Mouse (Mus musculus) adrenal gland, adult 18-20 months (tissue): ENCODE measurements around the gene Elavl1. TPM values are rescaled to one million over a fixed set of nuclear protein-coding genes. Genes with fewer than 3 reads are reported as not detected.
A peak's percentile ranks its signal among the peaks of the same experiment; 100 is the strongest.
"Not testable (repeated sequence)": the region's sequence is repeated elsewhere in the genome, so short reads cannot be mapped to it uniquely, and the experiment has no call there.

Source experiments
- DNase-seq, 2 experiments: peaks; one replicate each; pipeline ENCODE4 v3.0.0; 2021 to 2022; ENCODE audit warnings: low spot score in 2 of 2
- total RNA-seq, 2 experiments: library from RNA; stranded (reverse); gene quantifications; 1 replicate in 1 of 2; 2 replicates in 1 of 2; pipeline ENCODE4 v1.2.3; 2021

Elavl1 gene
- total RNA-seq, 2 experiments from 2014 or later: 109 to 115 TPM

- peak; percentile 98 for DNase-seq
Observed at GRCm38 (mm10) chr8:4259125-4259804, 65.9 kb downstream of the Elavl1 start, which contains the start of gene Ctxn1. Gene Ctxn1 (minus strand): TSS chr8:4259274.

- DNase-seq: no peak
Observed at GRCm38 (mm10) chr8:4258678-4259077, 66.5 kb downstream of the Elavl1 start.

DNA sequence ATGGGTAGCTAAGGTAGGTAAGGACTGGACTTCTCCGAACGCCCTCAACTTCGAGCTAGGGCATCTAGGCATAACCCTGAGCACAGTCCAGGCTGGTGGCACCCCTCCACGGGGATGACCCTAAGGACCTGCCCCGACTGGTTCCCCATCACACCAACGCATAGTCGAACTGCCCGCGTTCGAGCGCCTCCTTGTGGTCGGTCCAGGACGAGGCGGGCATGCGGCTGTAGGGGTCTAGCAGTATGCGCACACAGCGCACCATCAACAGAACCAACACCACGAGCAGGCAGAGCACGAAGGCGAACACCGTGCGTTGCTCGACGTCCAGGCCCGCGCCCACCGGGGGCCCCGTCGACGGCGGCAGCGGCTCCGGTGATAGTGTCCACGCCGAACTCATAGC lies 67.0 kb downstream of the Elavl1 start:
- peak; percentile 67 to 73 for DNase-seq

- DNase-seq: no peak
Observed at GRCm38 (mm10) chr8:4257350-4257749, 67.9 kb downstream of the Elavl1 start.

- no peak for DNase-seq
Observed at GRCm38 (mm10) chr8:4256911-4257310, 68.3 kb downstream of the Elavl1 start.

DNA sequence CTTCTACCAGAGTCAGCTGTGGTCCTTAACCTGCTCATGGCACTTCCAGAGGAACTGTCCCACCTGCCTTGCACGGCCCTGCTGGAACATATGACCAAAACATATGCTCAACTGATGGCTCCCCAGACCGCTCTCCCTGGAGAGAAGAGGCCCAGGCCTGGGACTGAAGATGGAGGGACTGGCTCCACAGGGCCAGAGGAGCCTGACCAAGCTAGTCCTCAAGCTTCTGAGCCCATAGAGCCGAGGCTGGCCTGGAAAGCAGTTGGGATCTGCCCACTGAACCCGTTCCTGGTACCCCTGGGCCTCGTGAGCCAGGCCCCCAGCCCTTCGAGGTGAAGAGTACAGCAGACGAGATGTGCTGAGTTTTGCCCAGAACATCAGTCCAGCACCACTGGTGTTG lies 69.7 kb downstream of the Elavl1 start:
- not testable (repeated sequence) for DNase-seq

DNA sequence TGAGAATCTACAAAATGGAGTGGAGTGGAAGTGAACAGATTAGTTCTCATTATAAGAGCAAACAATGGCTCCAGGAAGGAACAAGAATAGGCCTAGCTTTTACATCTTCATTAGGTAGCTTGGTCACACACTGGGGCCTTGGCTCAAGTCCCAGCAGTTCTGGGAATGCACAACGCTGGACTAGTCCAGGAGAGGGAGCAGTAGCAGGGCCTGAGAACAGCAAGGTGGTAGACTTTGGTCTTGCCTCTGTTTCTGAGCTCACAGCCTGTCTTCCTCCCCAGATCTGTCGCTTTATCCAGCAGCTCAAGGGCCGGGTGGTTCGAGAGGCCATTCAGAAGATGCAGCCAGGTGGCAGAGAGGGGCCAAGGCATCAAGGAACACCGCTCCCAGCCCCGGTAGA lies 71.2 kb downstream of the Elavl1 start:
- no peak for DNase-seq

DNA sequence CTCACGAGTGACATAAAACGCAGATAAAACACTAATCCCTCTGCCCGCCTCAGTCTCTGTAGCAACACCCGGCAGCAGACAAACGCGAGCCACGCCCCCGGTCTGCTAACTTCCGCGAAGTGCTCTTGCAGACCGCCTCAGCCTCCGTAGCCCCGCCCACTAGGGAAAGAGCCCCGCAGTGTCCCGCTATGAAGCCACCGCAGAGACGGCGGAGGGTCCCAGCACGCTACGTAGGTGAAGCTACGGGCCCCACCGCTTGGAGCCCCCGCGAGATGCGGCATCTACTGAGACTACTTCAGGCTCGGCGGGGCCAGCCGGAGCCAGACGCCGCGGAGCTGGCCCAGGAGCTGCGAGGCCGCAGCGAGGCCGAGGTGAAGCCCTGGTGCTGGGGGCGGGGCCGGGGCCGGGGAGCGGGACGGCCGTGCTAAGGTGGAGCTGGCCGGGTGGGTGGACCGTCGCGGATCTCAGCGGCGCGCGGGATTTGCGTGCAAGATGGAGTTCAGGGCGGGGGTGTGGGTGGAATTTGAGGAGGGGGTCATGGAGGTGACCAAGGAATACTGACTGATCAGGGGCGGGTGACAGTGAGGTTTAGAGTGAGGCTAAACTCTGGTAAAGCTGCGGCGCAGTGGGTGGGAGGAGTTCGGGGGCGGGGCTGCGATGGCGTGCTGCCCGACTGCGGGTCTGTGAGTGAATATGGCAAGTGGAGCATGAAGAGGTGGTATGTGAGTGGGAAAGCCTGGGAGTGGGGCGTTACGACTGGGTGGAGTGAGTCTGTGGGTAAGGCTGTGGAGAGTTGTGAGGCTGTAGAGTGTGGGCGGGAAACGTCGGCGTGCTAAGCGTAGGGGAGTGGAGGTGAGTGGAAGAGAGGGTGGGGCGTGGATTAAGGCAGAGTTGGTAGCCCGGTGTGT lies 72.0 kb downstream of the Elavl1 start, which contains the start of gene Snapc2:
Gene Snapc2, plus strand, starts transcription at position 147 of the 908 bp plus-strand sequence.
- DNase-seq: peak; percentile 96

DNA sequence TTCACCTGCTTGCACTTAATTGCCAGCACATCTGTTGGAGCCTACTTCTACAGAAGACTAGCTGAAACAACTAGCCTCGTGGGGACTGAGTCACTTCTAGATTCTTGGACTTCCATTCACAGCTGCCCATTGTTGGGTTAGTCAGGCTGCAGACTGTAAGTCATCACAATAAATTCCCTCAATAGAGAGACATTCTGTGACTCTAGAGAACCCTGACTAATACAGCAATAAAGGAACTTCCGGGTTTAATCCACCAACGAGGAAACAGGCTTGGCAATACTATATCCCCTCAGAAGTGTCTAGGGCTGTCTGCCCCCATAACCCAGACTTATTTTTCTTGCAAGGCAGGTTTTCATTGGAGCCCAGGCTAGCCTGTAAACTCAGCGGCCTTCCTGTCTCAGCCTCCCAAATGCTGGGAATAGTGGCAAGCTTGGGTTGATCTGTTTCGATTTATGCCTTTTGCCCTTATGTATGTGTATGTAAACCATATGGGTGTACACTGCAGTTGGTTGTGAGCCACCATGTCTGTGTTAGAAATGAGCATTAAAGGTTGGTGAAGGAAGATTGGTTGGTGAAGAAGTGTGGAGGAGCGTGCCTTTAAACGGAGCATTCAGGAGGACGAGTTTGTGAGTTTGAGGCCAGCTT lies 73.0 kb downstream of the Elavl1 start:
- DNase-seq: no peak

GRCm38 (mm10) chr8:4250306-4250970 lies 74.8 kb downstream of the Elavl1 start:
- DNase-seq: peak; percentile 86 to 87

DNA sequence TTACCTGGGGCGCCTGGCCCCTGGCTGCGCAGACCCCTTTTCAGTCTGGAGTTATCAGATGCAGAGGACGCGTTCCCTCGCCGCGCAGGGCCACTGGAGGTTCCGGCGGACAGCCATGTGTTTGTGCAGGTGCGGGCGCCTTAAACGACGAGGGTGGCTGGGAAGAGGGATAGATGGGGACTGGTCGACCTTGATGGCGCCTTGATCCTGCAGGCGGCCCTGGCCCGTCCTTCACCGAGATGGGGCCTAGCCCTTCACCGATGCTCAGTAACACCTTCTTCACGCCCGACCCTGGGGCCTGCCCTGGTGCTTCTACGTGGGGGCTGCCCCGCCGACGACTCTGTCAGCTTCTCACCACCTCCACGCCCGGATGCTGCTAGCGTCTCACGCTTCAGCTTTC lies 76.0 kb downstream of the Elavl1 start:
- DNase-seq: peak in 1 of 2 experiments; percentile 33

GRCm38 (mm10) chr8:4247951-4248540 lies 77.2 kb downstream of the Elavl1 start, which contains the start of gene Tgfbr3l:
Gene Tgfbr3l (plus strand): TSS chr8:4248214.
- DNase-seq: peak in 1 of 2 experiments; percentile 37

DNA sequence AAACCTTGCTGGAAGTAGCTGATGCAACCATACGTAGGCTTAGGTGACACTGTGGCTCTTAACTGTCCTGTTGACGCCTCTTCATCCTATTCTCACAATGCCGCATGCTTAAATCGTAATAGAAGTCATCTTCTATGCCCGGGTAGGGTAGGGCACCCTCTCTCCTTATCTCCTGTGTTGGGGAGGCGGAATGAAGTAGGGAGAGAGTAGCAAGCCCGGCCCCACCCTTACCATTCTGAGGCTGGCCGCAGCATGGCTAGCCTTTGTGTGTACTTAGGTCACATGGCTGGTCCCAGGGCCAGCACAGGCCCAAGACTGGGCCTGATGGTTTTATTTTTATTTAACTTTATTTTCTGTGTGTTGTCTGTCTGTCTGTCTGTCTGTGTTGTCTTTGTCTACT lies 78.0 kb downstream of the Elavl1 start:
- no peak for DNase-seq

DNA sequence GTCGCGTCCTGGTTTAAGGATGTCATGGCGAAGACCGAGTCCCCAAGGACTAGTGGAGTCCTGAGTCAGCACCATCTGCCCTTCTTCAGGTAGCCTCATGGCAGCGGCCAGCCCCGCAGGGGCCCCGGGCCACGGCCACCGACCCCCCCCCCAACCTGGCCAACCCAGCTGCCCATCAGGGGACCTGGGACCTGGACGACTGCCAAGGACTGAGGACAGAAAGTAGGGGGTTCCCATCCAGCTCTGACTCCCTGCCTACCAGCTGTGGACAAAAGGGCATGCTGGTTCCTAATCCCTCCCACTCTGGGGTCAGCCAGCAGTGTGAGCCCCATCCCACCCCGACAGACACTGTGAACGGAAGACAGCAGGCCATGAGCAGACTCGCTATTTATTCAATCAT lies 79.5 kb downstream of the Elavl1 start:
- DNase-seq: no peak

DNA sequence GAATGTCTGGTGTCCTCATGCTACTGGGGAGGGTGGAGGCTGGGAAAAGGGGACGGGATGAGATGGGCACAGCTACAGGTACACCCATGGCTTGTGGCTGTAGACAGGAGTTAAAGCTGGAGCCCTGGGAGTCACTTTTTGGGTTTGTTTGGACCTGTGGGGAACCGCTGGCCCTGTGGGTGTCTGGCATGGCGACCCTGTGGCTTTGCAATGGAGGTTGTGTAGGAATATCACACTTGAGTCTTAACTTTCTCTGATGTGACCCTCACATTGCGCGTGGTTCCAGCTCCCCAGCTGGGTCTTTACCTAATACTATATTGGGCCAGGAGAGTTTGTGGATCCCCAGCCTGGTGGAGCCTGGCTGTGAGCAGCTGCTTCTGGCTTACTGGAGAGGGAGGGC lies 80.2 kb downstream of the Elavl1 start:
- DNase-seq: no peak

GRCm38 (mm10) chr8:4239193-4239890 lies 85.9 kb downstream of the Elavl1 start:
- DNase-seq: no peak

- DNase-seq: peak; percentile 99 to 100
Observed at GRCm38 (mm10) chr8:4238434-4239192, 86.6 kb downstream of the Elavl1 start, which contains the start of the genes Map2k7 and Gm49320. Gene Map2k7 (plus strand): TSS chr8:4238740. Gene Gm49320 (plus strand): TSS chr8:4238865.

- peak in 1 of 2 experiments; percentile 58 for DNase-seq
Observed at GRCm38 (mm10) chr8:4237814-4238433, 87.3 kb downstream of the Elavl1 start.
